Mouse (Mus musculus): ENCODE data around the gene Prl8a9.

Gene Prl8a9

DNA sequence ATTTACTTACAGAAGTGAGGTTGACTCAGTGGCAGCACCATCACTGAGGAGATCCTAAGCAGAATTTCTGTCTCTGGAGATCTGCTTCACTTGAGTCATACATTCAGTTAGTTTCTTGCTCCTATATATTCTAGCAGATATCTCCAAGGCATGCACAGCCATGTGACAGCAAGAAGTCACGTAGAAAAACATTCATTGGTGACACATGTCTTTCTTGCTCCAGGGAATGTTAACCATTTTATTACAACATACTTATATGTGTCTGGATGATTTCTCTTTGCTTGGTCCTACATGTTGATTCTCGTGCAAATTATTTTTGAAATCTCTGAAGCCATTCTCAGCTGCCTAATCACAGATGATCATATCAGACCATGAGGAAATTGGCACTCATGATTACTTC is at the start of gene Prl8a9:
Prl8a9 (minus strand) TSS at position 101 of the 400 bp plus-strand sequence.
- DNase-seq (ENCODE audit: extremely low spot score, low spot score): no peak

GRCm38 (mm10) chr13:27610482-27610881 is 46.1 kb upstream of the Prl8a9 start, which contains the start of gene Prl7b1:
TSS of gene Prl7b1 (minus strand) at chr13:27610582.
- DNase-seq (ENCODE audit: extremely low spot score, low spot score): no peak

- no peak for DNase-seq (ENCODE audit: extremely low spot score, low spot score)
Observed at GRCm38 (mm10) chr13:27582071-27582470, 17.7 kb upstream of the Prl8a9 start, which contains the start of gene Prl8a1. TSS of gene Prl8a1 (minus strand) at chr13:27582171.

DNA sequence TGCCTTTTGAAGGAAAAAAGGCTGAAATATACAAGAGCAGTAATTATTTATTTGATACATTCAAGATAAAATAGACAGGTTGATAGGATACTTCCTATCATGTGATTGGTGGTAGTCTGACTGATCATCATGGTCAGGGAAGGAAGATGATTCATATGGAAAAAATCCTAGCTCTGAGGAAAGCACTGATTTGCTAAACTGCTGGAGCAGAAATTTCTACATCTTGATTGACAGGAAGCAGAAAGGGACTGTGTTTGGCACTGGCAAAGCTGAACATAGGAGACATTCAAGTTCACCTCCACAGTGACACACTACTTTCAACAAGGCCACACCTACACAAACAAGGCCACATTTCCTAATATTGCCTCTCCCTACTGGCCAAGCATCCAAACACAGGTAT is 11.1 kb downstream of the Prl8a9 start:
- no peak for DNase-seq (ENCODE audit: extremely low spot score, low spot score)

- no peak for DNase-seq (ENCODE audit: extremely low spot score, low spot score)
Observed at GRCm38 (mm10) chr13:27523156-27523555, 41.2 kb downstream of the Prl8a9 start.

GRCm38 (mm10) chr13:27513117-27513516 is 51.3 kb downstream of the Prl8a9 start, which contains the start of gene Prl8a8:
TSS of gene Prl8a8 (minus strand) at chr13:27513217.
- DNase-seq (ENCODE audit: extremely low spot score, low spot score): no peak

Measured in neural tube, embryonic 10.5 days (tissue).